Mouse (Mus musculus) 3134 (cell line): ENCODE measurements around the gene Olfr1263.

Experiments used
- DNase-seq: peaks from one replicate; pipeline ENCODE4 v3.0.0-alpha.2; 2011; ENCODE audit warnings: low spot score; ENCODE audit not compliant: insufficient read length; ENCODE audit errors: extremely low read depth

The Olfr1263 gene

DNA sequence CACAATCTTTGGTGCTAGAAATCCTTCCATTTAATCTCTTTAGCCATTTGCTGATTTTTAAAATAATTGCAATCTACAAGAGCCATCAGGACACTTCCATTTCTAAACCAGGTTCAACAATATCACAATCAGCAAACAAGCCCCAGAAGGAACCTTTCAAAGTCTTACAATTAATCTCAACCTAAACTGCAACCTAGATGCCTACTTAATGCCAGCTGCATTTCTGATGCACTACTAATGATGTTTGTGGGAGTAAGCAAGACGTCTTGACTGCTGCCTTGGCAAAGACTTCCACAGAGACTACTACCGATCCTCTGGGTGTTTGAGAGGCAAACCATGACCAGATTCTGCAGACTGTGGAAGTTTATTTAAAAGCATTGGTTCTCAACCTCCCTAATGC lies at the start of gene Olfr1263:
TSS of gene Olfr1263 (plus strand) at position 301 of the 400 bp plus-strand sequence.
- DNase-seq, result no peak

DNA sequence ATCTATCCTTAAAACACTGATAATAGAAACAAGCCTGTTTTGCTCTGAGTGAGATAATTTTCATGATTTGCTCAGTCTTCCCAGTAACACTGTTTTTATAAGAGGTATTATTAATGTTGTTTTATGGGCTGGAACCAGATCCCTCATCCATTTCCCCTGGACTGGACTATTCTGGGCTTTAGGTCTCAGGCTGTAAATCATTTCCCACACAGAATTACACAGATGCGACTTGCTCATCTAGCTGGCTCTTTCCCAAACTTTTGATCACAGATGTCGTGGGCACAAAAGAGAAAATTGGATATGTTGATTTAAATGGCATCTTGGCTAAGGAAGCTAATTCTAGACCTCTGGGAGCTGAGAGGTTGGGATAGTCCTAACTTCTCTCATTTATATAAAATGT lies 37.7 kb upstream of the Olfr1263 start, which contains the start of gene Olfr1260:
TSS of gene Olfr1260 (plus strand) at position 157 of the 400 bp plus-strand sequence.
- no peak for DNase-seq

DNA sequence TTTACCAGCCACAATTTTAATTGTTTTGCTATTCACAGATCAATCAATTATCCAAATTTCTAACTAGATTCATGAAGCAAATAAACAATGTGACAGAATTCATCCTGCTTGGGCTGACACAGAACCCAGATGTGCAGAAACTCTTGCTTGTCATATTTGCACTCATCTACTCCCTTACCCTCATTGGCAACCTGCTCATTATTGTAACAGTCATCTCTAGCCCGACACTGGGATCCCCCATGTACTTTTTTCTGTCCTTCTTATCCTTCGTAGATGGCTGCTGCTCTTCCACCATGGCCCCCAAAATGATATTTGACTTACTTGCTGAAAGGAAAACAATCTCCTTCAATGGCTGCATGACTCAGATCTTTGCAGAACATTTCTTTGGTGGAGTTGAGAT lies 34.2 kb upstream of the Olfr1263 start:
- no peak for DNase-seq

DNA sequence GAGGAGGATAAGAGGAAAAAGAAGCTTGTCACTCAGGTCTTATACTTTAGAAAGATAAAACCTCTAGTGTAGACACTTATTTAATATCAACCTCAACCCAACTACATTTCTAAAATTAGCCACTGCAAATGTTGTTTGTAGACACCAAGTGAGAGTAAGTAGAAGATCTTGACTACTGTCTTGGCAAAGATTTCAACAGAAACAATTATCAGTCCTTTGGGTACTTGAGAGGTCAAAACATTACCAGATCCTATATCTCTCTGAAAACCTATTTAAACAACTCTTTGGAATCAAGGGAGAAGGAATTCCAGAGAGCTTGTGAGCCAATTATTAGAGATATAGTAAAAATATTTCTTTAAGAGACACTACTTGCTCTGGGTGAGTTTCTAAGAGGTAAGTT lies 21.0 kb upstream of the Olfr1263 start, which contains the start of gene Olfr1261:
TSS of gene Olfr1261 (plus strand) at position 301 of the 400 bp plus-strand sequence.
- no peak for DNase-seq

DNA sequence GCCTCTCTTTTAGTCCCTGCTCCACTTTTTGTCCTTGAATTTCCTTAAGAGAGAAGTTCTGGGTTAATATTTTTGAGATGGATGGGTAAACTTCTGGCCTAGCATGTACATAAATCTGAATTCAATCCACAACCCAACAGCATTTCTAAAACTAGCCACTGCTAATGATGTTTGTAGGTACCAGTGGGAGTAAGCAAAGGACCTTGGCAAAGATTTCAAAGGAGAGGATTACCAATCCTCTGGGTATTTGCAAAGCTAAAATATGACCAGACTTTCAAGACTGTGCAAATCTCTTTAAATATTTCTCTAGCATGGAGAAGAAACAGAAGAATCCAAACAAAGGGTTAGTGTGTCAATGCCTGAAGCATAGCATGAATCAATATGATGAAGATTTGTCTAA lies 12.1 kb upstream of the Olfr1263 start, which contains the start of gene Olfr1262:
TSS of gene Olfr1262 (plus strand) at position 301 of the 400 bp plus-strand sequence.
- no peak for DNase-seq

DNA sequence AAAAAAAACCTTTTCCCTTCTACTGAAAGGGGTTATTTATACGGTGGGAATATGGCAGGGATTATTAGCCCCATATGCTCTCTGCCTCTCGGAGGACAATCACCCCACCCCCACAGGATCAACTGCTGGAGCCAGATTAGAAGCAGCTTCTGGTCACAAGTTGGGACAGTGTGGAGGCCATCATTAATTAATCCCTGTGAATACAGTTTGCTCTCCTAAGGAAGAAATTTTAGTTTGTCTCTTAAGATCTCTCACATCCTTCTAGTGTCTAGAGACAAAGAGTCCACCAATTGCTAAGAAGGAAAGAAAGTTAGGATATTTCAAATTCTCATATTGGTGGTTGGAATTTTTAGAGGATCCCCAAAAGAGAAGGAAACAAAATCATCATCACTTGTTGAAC lies 13.5 kb downstream of the Olfr1263 start, which contains the start of gene Olfr1264:
TSS of gene Olfr1264 (minus strand) at position 101 of the 400 bp plus-strand sequence.
- DNase-seq, result no peak

DNA sequence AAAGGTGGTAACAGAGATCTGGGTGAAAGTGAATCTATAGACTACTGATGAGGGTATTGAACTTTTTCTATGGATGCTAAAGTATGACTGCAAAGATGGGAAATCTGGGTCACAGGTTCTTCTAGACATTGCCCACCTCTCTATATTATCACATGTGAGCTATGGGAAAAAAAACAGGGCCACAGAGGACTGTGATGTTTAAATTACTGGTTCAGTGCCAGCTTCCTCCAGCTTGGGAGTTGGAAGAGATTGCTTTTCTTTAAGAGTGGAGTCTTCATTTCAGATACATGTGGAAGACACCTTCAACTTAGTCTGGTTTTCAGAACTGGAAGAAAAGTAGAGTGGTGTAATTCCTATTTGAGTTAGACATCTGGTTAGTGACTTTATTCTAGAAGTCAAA lies 23.1 kb downstream of the Olfr1263 start, which contains the start of gene Olfr1265:
TSS of gene Olfr1265 (plus strand) at position 301 of the 400 bp plus-strand sequence.
- no peak for DNase-seq

DNA sequence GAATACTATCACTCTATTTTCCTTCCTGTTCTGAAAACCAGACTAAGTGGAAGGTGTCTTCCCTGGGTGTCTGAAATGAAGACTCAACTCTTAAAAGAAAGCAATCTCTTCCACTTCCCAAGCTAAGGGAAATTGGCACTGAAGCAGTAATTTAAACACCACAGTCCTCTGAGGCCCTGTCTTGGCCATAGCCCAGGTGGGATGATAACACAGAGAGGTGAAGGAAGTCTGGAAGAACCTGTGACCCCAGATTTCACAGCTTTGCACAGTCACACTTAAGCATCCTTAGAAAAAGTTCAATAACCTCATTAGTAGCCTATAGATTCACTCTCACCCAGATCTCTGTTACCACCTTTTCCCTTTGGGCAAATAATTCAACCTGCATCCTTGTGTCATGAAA lies 51.6 kb downstream of the Olfr1263 start, which contains the start of gene Olfr140:
TSS of gene Olfr140 (minus strand) at position 101 of the 400 bp plus-strand sequence.
- DNase-seq, result no peak
